Mouse (Mus musculus): ENCODE measurements around the gene Ufc1.

Ufc1 gene

DNA sequence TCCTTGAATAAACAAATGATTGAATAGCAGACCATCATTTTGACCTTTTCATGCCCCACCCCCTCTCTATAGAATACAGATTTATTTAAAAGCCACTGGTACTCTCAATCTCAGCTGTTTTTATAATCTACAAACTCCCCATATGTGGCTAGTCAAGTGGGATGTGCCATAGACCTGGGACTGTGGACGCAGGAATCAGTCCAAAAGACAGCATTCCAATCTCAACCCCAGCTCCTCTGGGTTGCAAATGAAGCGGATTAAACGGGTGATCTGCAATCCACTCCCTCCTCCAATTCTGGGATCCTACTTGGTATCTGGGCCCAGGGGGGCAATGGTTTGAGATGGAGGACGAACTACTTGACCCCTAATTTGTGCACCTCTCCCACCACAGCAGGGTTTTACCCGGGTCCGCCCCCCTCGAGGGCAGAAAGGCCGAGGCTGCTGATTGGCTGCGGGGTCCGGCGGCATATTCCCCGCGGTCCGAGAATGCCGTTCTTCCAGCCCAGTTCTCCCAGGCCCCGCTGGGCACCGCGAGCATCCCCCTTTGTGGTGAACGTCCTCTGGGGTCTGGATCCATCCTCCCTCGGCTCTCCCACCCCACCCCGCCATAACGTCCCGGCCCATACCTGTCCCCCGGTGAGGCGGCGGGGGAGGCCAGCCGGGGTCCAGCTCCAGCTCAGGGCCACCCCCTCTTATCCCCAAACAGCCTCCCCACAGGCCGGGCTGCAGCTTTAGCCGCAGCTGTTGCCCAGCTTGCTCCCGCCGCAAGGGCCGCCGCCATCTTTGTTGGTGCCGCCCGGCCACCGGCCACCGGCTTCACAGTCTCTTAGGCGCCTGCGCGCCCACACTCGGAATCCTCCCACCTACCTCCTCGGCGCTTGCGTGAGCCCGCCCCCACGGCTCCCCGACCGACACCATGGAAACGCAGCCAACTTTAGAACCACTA lies 7.4 kb downstream of the Ufc1 start, which contains the start of gene Usp21:
Gene Usp21 (minus strand): TSS at position 856 of the 946 bp plus-strand sequence.
- DNase-seq (ENCODE audit: low read depth, low spot score), result peak; percentile 93

DNA sequence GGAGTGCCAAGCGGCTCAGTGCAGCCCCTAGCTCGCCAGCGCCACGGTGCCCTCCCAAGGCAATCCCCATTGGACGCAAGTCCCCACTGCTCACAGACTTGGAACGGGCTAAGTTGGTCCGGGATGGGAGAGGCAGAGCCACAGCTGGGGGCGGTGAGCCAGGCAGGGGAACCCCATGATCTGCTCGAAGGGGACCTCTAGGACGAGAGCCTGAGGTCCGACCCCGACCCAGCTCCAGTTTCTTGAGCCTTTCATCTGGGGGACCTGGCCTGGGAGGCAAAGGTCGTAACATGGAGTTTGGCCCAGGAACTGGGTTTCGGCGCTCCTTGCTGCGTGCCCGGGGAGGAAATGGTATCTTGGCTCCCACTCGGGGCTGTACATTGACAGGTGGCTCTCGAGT lies 8.3 kb downstream of the Ufc1 start:
- DNase-seq (ENCODE audit: low read depth, low spot score), result no peak

DNA sequence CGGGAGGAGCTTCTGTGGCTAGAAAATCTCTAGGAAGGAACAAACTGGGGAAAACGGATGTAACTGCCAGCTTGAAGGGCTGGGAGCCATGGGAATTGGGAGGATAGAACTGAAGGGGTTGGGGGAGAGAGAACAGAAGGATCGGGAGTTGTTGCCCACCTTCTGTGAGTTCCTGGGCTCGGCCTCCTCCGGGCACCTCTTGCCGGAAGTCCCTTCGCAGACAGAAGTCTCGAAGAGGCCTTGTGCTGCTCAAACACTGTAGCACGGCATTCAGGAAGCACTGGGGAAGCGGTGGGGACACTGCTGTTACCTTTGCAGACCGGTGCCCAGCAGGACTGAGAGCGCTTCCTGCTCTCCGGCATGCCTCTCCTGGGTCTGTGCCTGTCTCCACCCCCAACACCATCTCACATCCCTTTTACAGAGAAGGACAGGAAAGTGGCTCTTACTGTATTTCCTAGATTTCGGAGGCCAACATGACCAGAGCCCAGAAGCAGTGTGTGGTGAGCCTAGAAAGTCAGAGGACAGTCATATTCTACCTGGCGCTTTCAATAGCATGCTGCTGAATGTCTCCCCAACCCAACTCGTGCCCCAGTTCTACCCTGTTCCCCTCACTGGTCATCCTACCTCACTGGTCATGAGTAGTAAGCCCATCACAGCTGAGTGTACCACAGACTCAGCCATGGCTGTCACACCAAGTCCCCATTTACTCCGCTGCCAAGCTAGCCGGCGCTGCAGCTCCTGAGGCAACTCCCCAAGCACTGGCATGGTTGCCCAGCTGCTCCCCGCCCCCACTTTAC lies 9.5 kb downstream of the Ufc1 start:
- no peak for DNase-seq (ENCODE audit: low read depth, low spot score)

DNA sequence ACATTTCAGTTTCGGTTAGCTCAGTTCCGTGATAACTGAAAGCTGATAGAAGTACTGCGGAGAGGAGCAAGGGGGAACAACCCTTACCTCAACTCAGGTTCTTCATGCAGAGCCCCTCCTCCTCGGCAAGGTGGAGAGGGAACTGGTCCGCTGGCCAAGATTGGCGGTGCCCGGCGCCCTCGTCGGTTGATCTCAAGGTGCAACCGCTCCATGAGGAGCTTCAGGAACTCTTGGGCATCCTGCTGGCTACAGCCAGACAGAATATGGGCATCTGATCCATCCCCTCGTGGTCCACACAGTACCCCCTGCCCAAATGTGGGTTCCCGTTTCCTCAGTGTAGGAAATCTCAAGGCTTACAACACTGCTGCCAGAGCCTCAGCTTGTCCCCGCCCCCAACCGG lies 10.3 kb downstream of the Ufc1 start:
- no peak for DNase-seq (ENCODE audit: low read depth, low spot score)

DNA sequence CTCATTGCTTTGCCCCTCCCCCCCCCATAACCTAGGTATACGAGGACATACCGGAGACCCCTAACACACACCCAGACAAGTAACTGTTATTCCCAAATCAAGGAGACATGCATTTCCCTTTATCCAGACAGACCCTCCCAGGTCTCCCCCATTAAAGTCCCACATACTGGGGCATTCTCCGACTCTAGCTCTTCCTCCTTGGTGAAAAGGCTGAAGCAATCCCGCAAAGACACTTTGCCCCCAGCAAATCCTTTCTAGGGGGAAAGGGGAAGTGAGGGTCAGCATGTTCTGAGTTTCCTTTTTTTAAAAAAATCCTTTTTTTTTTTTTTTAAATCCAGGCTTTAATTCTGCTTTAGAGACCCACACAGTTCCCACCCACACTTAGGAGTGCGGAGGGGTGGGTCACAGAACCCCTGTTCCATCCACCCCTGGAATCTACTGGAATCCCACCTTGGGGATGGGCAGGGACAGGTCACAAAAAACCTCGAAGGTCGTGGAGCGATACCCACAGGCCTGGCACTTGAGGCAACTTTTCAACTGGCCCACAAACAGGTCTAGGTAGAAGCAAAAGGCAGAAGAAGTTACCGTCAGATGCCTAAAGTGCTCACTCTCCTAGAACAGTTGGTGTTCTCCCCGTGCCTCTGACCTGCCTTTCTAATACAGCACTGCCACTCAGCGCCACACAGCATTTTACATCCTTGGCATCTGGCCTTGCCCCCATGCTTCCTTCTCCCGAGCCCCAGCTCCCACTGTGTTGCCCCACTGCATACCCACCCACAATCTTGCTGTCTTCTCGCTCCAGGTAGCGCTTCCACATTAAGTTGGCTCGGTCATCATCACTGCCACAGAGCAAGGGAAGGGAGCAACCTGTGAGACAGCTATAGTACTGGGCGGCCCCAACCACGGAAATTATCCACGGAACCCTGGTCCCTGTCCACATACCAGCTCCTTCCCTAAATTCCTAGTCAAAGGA lies 11.3 kb downstream of the Ufc1 start:
- DNase-seq (ENCODE audit: low read depth, low spot score), result no peak

DNA sequence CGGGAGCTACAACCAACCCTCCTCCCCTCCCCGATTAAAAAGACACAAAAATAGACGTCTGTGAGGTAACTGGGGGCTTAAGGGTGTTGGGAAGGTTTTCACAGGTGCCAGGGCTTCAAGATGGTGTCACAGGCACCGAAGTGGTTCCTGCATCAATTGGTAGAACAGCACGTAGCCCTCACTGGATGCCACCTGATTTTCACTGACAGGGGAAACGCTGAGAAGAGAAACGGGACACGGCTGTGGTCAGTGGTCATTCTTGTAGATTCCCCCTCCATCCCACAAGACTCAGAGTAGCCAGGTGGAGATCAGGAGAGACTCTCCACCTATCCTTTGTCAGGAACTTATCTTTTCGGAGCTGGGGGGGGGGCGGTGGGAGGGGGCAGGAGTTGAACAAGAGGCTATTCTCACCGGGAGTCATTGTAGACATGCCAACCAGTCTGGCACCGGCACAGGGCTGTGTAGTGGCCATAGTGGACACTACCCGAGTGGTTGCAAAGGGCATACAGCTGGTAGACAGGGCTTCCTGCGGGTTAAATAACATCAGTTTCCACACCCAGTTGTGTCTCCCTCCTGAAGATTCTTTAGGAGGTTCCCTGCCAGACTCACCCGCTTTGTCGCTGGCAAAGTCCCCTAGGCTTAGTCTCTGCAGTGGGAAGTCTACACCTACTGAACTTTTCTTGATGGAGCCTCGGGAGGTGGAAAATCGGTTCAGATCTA lies 12.6 kb downstream of the Ufc1 start:
- no peak for DNase-seq (ENCODE audit: low read depth, low spot score)

DNA sequence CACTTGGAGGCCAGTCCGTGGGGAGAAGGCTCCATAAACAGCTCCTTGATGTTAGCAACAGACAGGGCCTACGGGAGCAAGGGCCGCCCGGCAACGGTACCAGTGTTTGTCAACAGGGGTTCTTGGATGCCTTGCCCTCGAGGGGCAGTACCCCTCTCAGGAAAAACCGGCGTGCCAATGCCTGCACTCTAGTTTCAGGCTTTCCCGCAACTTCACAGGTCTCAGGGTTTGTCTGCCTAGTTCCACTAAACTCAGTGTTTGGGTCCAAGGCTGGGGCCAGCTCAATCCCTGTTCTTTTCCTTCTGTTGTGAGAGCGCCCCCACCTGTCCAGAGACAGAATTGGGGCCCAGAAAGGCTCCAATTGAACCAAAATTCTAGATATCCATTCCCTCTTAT lies 13.3 kb downstream of the Ufc1 start:
- peak; percentile 91 for DNase-seq (ENCODE audit: low read depth, low spot score)

DNA sequence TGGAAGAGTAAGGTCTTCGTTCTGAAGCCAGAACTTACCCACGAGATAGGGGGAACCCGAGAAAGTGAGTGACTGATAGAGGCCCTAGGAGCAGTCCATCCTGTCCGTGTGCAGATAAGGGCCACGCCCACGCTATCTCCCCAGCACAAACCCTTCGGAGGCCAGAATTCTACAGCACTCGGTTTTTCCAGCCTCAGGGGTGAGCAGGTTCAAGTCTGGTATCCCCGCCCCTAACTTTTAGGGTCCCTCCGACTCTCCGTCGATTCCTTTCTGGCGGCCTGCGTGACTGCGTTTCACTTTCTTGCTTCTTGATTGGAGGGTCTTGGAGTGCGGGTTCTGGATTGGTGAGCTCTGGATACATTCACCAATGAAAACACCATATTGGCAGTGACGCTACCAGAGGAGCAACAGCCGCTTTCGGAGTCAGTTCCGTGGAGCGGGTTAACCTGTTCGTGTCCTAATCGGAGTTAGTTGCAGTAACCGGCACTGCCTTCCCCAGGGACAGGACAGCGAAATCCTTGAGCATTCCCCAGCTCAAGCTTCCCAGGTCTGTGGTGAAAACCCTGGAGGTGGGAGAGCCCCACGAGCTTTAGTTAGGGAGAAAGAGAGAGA lies 13.8 kb downstream of the Ufc1 start, which contains the start of gene Ppox:
Gene Ppox (minus strand): TSS at position 271 of the 612 bp plus-strand sequence.
- DNase-seq (ENCODE audit: low read depth, low spot score), result peak; percentile 99

DNA sequence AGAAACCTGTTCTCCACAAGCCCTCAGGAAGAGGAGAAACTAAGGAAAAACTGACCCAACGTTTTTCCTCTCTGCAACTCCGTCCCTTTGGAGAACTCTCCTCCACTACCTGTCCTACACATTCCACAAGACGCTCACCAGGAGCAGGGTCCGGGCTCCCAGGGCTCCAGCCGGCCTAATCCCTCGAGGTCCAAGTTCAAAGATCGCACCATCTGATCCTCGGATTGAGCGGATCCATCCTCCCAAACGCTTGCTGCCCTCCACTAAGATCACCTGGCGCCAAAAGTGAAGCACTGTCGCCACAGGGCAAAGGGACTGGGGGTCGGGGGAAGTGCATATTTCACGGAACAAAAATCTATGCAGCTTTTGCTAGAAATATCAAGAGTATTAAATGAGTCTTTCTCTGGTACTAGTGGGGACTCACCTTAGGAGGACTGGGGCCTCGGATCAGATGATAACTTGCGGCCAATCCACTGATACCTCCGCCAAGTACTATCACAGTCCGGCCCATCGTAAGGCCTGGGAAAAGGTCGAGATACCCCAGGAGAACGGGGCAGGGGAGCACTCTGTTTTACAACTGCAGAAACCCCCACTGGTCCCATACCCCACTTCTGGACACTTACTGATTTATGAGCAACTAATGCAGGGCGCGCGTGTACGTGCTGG lies 14.4 kb downstream of the Ufc1 start:
- DNase-seq (ENCODE audit: low read depth, low spot score), result no peak

DNA sequence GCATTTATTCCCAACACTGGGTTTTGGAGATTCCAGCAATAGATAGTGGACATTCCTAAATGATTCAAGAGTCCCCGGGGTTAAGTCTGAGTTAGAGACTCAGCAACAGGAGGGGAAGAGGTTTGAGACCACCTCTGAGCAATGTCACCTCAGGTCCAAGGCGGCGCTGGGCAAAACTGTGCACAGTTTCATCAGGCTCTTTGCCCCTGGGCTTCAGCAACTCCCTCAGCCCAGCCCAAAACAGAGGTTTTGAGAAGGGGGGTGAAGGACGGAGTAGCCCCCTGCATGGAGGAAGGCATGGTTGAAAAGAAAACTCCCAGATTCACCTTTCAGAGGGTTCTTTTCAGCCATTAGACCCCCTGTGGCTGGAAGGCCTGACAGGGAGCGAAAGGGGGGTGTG lies 15.1 kb downstream of the Ufc1 start:
- DNase-seq (ENCODE audit: low read depth, low spot score), result no peak

DNA sequence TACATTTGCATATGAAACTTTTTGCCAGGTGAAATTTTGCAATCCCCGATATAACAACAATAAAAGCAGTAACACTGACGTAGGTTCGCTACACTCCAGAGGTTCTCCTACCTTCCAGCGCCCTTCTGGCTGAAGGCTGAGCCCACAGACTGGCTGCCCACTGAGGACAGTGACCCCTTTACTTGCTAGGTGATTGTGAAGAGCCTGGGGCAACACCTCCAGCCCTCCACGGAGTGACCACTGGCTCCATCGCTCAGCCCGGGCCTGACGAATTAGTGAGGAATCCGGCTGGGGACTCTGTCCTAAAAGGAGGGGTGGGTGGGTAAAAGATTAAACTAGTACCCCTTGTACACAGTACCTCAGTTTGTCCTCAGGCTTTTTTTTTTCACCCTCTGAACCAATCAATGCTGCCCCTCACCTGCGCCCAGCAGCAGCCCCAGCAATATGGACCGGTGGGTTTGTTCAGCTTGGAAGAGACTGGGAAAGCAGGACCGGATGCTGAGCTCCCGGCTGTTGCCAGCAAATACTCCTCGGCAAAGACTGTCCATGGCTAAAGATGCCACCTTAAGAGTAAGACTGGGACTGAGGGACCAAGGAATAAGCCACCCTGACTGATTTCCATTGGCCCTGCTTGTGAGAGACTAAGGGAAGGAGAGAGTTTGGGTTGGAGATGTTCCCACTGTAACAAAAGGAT lies 15.7 kb downstream of the Ufc1 start:
- no peak for DNase-seq (ENCODE audit: low read depth, low spot score)

DNA sequence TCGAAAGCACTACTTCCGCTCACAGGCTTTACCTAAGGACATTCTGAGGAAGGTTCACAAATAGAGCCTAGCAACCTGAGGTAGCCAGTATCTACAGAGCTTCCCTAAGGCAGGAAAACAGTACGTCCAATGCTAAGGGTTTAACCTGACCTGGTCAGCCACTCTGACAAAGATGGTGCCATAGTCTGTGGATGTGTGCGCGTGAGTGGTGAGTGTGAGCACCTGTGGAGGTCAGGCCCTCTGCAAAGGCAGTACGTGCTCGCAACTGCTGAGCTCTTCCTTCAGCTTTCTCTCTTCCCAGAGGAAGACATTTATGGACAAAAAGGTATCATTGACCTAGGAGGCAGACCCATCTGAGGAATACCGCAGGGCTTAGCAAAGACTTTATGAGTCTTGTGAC lies 16.4 kb downstream of the Ufc1 start:
- no peak for DNase-seq (ENCODE audit: low read depth, low spot score)

DNA sequence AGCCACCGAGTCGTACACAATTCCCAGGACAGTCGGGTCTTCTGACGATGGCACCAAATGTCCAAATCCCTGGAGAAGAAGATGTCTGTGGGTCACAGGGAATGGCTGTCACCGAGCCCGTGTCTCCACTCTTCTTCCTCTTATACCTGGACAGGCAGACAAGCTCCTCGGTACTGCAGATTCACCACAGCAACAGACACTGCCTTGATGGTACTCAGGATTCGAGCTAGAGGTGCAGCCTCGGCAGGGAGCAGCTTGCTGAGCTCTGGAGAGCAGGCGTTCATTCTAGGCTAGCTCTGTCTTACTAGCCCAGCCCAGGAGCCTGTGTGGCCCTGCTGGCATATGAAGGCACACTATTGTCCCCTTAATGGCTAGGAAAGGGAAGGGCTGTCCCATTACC lies 17.1 kb downstream of the Ufc1 start:
- no peak for DNase-seq (ENCODE audit: low read depth, low spot score)

DNA sequence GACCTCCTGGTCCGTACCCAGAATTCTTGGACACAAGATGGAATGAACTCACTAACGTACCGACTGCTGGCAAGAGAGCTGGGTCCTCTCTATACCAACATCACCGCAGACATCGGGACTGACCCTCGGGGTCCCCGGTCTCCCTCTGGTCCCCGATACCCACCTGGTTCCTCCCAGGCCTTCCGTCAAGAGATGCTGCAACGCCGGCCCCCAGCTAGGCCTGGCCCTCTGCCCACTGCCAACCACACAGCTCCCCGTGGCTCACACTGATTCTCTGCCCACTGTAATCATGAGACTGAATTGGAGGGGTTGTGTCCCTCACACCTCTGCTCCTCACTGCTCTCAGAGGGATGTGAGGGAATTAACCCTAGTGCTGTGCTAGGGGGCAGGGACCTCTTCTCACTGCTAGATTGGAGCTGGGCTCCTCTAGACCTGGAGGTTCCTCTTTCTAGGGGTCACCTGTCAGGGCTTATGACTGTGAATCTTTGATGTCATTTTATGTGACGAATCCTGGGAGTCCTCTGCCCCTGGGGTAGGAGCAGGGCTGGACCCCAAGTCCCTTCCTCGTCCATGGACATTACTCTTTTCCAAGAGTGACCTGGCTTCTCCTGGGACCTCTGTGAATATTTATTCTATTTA lies 18.6 kb downstream of the Ufc1 start:
- DNase-seq (ENCODE audit: low read depth, low spot score), result no peak

DNA sequence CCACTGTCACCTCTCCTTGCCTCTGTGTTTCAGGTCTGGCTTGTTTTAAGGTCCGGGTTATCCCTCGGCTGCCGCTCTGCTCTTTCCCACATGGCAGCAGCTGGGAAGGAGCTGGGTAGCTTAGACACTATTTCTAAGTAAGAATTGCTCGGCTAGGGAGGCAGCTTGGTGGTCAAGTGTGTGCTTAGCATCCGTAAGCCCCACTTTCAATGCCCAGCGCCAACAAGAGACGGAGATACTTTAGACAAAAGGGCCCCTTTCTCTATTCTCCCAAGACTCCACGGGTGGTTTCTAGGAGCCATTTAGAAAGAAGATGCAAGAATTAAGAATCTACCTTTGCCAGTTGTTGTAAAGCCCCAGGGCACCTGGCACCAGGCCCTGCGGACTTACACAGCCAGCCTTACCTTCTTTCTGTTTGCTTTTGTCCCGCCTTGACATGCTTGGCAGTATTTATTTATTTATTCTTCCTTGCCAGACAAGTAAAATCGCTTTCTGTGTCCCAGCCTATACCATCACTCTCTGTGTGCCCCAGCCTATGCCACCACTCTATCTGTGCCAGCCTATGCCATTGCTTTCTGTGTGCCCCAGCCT lies 19.6 kb downstream of the Ufc1 start:
- no peak for DNase-seq (ENCODE audit: low read depth, low spot score)

DNA sequence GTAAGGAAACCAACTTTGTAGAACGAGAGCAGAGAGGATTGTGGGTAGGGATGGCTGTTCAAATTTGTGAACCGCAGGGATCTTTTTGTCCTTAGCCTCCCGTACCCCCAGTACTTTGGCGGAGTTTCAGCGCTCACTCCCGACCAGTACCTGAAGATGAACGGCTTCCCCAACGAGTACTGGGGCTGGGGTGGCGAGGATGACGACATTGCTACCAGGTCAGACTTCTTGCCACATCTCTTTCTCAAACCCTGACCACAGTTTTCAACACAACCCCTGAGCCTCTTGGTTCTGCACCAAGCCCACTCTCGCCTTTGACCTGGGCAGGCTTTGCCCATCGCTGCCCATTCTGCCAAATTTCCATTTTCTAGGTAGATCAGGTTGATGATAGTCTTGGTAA lies 20.7 kb downstream of the Ufc1 start:
- no peak for DNase-seq (ENCODE audit: low read depth, low spot score)

DNA sequence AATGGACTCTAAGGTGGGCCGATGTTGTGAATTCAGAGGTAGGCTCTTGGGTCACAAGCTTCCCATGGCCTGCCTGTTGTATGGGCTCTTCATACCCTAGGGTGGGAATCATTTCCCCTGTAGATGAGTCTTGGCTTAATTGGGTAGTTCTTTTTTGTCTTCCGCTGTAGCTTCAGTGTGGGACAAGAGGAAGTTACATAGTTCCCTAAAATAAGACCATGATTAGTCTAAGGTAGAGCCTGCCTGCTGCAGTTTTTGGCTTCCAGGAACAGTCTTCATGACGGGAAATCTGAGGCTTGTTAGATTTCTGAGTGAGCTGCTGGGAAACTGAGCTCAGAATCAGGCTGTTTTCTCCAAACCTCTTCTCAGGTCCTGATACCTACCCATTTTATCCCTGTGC lies 22.7 kb downstream of the Ufc1 start:
- no peak for DNase-seq (ENCODE audit: low read depth, low spot score)

DNA sequence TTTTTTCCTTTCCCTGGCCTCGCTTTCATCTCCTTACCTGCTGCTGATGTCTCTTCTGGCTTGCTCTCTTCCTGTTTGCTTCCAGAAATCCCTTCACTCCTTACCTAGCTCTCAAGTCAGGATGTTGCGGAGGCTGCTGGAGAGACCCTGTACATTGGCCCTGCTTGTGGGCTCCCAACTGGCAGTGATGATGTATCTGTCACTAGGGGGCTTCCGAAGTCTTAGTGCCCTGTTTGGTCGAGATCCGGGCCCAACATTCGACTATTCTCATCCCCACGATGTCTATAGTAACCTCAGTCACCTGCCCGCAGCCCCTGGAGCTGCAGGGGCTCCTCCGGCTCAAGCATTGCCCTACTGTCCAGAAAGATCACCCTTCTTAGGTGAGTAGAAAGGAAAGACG lies 23.2 kb downstream of the Ufc1 start:
- DNase-seq (ENCODE audit: low read depth, low spot score), result no peak

Data from 3T3-L1 (cell line).